Mouse (Mus musculus) Patski (cell line): ENCODE measurements around the gene Mplkip. TPM values are rescaled to one million over a fixed set of nuclear protein-coding genes. Genes with fewer than 3 reads are reported as not detected.

Experiments
- ATAC-seq: fragments of 100-300 bp; one replicate; pipeline ENCODE4 v1.8.0; 2021
- CTCF ChIA-PET: fragments of 350-600 bp; sonication (Branson Sonifier 250); formaldehyde crosslinking; loops from one replicate; lab custom pipeline; 2022; ENCODE audit warnings: inconsistent platforms; lab: Charles Lee
- POLR2A ChIA-PET: fragments of 350-600 bp; sonication (Branson Sonifier 250); formaldehyde crosslinking; loops from one replicate; lab custom pipeline; 2022; ENCODE audit warnings: antibody characterized with exemption, inconsistent platforms; lab: Charles Lee
- DNase-seq: peaks from one replicate; pipeline ENCODE4 v3.0.0-alpha.2; 2011; ENCODE audit warnings: low read depth, low spot score
- H3K27me3 ChIP-seq: fragments of 371-371 bp; one replicate; pipeline ENCODE4 v1.5.1; 2021
- CTCF ChIP-seq: fragments of 100-300 bp; IDR thresholded peaks from one replicate; pipeline ENCODE4 v1.5.1; 2021
- in situ Hi-C: fragments of 300-500 bp; cut with MboI; formaldehyde crosslinking; loops from 3 replicates; pipeline ENCODE4 v1.11.1; 2018; ENCODE audit warnings: low pct_unique_long_range_greater_than_20kb, mixed read lengths
- polyA plus RNA-seq: library from polyadenylated mRNA; unstranded; gene quantifications from one replicate; pipeline ENCODE4 v1.2.3, GENCODE M21; 2021

The Mplkip gene
- polyA plus RNA-seq, 1 experiment from 2014 or later = 27.2 TPM

GRCm38 (mm10) chr13:17701322-17701721 is 6.3 kb downstream of the Mplkip start:
- CTCF ChIA-PET = no interaction called here

DNA sequence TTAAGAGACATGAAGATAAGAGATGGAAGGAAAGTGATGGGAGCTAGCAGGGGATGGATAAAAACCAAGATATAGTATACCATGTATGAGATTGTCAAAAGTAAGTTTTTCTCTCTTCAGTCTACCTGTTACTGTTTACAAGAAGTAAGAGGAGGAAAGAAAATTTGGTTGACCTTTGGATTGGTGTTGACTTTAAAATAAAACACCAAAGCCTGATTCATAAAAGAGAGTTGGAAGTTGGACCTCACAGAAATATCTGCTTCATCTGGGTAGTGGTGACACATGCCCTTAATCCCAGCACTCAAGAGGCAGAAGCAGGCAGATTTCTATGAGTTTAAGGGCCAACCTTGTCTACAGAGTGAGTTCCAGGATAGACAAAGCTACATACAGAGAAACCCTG is 7.3 kb downstream of the Mplkip start:
- no peak for TF ChIP-seq CTCF
- in situ Hi-C loops = no loop called here
- DNase-seq (no peak), ATAC-seq (no peak)
- no peaks in the 10 kb centered on the region for H3K27me3 ChIP-seq
- ChIA-PET POLR2A (no interaction called here), CTCF (no interaction called here)

More at GRCm38 (mm10) chr13:17701322-17701721, 6.3 kb downstream of the Mplkip start:
- DNase-seq = no peak
- no peak for TF ChIP-seq CTCF
- POLR2A ChIA-PET = no interaction called here
- no peak for ATAC-seq
- H3K27me3 ChIP-seq = no peaks in the 10 kb centered on the region
- in situ Hi-C loops = no loop called here

DNA sequence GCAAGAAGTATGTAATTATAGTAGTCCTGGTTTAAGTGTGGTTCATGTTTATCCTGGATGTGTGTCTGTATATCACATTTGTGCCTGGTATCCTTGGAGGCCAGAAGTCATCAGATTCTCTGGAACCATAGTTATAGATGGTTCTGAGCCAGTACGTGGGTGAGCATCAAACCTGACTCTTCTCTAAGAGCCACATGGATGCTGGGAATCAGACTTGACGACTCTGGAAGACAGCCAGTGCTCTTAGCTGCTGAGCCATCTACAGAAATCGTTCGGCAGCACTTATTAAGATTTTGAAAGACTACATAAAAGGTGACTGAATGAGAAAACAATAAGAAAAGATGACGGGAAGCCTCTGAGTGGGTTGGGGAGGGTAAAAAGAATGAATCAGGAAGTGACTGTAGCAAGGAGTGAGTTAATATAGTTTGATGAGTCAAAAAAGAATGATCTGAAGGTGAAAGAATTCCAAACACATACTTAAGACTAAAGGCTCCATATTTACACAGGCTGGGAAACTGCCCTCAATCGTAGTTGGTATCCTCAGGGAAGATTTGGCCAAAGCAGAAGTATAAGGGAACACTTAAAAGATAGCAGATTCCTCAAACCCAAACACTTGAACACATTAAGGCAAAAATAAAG is 10.3 kb downstream of the Mplkip start:
- H3K27me3 ChIP-seq = no peaks in the 10 kb centered on the region
- POLR2A ChIA-PET = interaction anchor here (0.6 to 3.1 kb wide), 7 partner anchors 9 to 1693 kb away, joined by 3 to 11 read pairs (median 4); partner anchors contain the start of genes Inhba and Sugct
- peak; percentile 93 for ATAC-seq
- in situ Hi-C loops = no loop called here
- CTCF ChIA-PET = interaction anchor here (0.9 to 4.6 kb wide), 4 partner anchors 8 to 63 kb away, joined by 4 to 42 read pairs (median 4); no protein-coding TSS in a partner anchor
- DNase-seq = no peak
- no peak for TF ChIP-seq CTCF

DNA sequence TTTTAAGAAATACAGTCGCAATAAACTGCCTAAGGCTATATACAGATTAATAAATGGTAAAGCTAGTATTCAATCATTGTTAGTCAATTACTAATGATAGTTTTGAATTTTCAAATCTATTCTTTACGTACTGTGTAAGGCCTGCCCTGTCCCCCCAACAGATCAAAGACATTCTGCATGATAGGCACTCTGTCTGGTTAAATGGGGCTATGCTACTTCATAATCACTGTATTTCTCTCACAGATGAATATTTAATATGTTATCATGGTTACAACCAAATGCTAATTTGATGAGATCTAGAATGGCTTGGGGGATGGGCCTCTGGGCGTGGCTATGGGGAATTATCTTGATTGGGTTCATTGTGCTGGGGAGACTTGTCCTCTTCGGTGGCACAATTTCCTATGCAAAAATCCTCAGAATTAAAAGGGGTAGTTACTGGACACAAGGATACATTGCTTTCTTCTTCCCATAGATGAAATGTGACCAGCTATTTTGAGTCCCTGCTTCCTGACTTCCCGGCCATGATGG is 13.9 kb downstream of the Mplkip start:
- in situ Hi-C loops = no loop called here
- CTCF ChIA-PET = interaction anchor here (1.4 kb wide), 1 partner anchor 9 kb away, joined by 4 read pairs; no protein-coding TSS in a partner anchor
- no peak for ATAC-seq

DNA sequence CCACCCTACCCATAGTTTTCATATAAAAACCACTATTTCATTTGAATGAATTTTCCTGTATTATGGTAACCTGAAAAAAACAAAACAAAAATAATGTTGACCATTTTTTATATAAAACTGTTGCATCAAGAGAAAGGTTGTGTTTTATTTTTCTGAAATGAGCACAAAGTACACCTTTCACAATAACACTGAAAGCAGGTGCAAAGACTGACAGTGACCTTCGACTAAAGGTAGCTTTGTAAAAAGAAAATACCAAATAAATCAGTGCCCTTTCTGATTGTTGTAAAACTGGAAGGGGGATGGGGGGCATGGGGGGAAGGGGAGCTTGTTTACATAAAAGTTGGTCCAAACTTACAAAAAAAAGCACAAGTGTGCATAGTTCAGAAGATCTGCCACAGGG is 22.4 kb downstream of the Mplkip start:
- POLR2A ChIA-PET = interaction anchor here (0.9 to 2.5 kb wide), 2 partner anchors 13 to 27 kb away, joined by 4 to 11 read pairs; no protein-coding TSS in a partner anchor
- no peak for TF ChIP-seq CTCF
- ATAC-seq (no peak), DNase-seq (no peak)
- in situ Hi-C loops = no loop called here
- H3K27me3 ChIP-seq = no peaks in the 10 kb centered on the region
- CTCF ChIA-PET = interaction anchor here (1.2 to 4.8 kb wide), 5 partner anchors 8 to 59 kb away, joined by 3 to 42 read pairs (median 4); no protein-coding TSS in a partner anchor

More for the DNA sequence above, 13.9 kb downstream of the Mplkip start:
- no peaks in the 10 kb centered on the region for H3K27me3 ChIP-seq
- TF ChIP-seq CTCF = no peak
- POLR2A ChIA-PET = no interaction called here
- DNase-seq = no peak

DNA sequence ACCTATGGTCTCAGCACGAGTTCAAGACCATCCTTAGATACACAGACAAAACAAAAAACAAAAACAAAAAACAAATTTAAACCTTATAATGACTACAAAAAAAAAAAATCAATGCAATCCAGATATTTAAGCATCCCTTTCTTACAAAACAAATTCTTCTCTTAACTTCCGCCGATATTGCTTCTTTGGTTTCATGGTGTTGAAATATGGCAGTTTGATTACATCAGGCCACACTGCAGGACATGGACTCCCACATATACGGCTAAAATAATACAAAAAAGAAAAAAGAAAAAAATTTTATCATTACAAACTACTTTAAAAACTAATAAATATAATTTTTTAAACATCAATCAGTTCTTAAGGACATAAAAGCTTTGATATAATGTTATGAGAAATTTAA is 32.9 kb downstream of the Mplkip start:
- no peaks in the 10 kb centered on the region for H3K27me3 ChIP-seq
- ChIA-PET CTCF (no interaction called here), POLR2A (no interaction called here)
- ATAC-seq = no peak
- in situ Hi-C loops = no loop called here
- TF ChIP-seq CTCF = no peak
- DNase-seq = no peak

GRCm38 (mm10) chr13:17728798-17729197 is 33.8 kb downstream of the Mplkip start:
- ATAC-seq = no peak
- no peak for TF ChIP-seq CTCF
- CTCF ChIA-PET = no interaction called here
- H3K27me3 ChIP-seq = no peaks in the 10 kb centered on the region
- in situ Hi-C loops = no loop called here
- POLR2A ChIA-PET = no interaction called here
- DNase-seq = no peak

Other genes with a start within 250 kb of the Mplkip start
- 11.4 TPM for gene Sugct, start 361 bp downstream of the Mplkip start, polyA plus RNA-seq
- 35.0 TPM for gene Cdk13, start 109.9 kb downstream of the Mplkip start, polyA plus RNA-seq
- 74.0 TPM for gene Rala, start 249.0 kb downstream of the Mplkip start, polyA plus RNA-seq